Mouse (Mus musculus): ENCODE results near the gene Lcn2. TPM values are rescaled to one million over a fixed set of nuclear protein-coding genes. Genes with fewer than 3 reads are reported as not detected.

Gene Lcn2
- polyA plus RNA-seq, 1 experiment from 2014 or later, result 1.3 TPM

DNA sequence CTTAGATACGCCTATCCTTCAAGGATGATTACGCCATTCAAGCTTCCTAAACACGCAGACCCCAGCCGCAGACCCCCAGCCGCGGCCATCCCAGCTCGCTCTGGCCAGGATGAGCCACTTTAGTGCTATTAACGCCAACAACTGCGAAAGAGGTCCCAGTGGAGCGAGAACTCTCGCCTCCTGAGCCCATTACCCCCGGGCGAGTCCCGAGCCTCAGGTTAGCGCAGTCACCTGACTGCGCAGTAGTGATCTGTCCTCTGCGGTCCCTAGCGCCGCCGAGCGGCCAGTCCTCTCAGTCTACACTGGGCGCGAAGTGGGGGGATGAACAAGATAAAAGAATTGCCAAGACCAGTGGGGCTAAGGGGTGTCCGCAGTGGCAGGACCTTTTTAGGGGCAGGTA is 26.6 kb downstream of the Lcn2 start:
- 0 out of 2 replicates have a peak, but pooled peaks cover 8% of the 10 kb centered on the region for H3K27me3 ChIP-seq (ENCODE audit: control insufficient read depth, insufficient read depth, low read length)
- peaks cover 18% of the 10 kb centered on the region for H3K36me3 ChIP-seq (replicated peaks; ENCODE audit: control insufficient read depth, insufficient read depth)
- no peak overlapping the region for H3K27ac ChIP-seq
- peak overlapping the region; percentile 34; the same call in 1 of the 2 replicates for H3K9ac ChIP-seq
- 2% methylated on average over 24 of the region's 24 CpGs for WGBS
- ATAC-seq (ENCODE audit: low FRiP score) (no peak), DNase-seq (ENCODE audit: low spot score) (no peak)
- H3K4me3 ChIP-seq (replicated peaks; ENCODE audit: low read length), result peak overlapping the region; percentile 21
- peak overlapping the region; percentile 56 for H3K4me2 ChIP-seq (replicated peaks)
- no peaks in the 10 kb centered on the region for H3K9me3 ChIP-seq (ENCODE audit: control insufficient read depth, low read length)
- H3K4me1 ChIP-seq (replicated peaks; ENCODE audit: control insufficient read depth, insufficient read depth, low read length), result peaks cover 17% of the 10 kb centered on the region

DNA sequence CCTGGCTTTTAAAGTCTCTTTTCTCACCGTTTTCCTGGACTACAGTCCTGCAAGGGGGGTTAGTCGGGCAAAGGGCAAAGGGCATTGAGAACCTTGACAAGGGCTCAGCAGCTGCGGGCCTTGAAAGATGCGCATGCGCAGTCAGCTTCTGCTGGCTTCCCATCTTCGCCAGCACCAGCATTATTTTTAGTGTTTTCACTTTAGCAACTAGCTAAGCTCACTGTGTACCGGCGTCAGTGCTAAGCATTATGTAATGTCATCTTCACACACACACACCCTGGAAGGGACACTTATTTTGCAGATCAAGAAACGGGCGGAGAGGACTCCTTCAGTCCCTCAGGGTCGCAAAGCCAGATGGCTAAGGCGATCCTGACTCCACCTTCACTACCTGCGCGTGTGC is 27.3 kb downstream of the Lcn2 start:
- peak overlapping the region; percentile 34; the same call in 1 of the 2 replicates for H3K9ac ChIP-seq
- WGBS, result 7% methylated on average over 14 of the region's 14 CpGs

GRCm38 (mm10) chr2:32358381-32358780 is 29.7 kb downstream of the Lcn2 start:
- no peak overlapping the region for H3K4me2 ChIP-seq (replicated peaks)
- 65% methylated on average over 10 of the region's 10 CpGs for WGBS
- H3K9ac ChIP-seq, result no peak overlapping the region
- no peak overlapping the region for H3K27ac ChIP-seq
- 0 out of 2 replicates have a peak, but pooled peaks cover 8% of the 10 kb centered on the region for H3K27me3 ChIP-seq (ENCODE audit: control insufficient read depth, insufficient read depth, low read length)
- no peak overlapping the region for H3K4me3 ChIP-seq (replicated peaks; ENCODE audit: low read length)
- no peaks in the 10 kb centered on the region for H3K9me3 ChIP-seq (ENCODE audit: control insufficient read depth, low read length)
- no peaks in the 10 kb centered on the region for H3K36me3 ChIP-seq (replicated peaks; ENCODE audit: control insufficient read depth, insufficient read depth)
- DNase-seq (ENCODE audit: low spot score) (no peak), ATAC-seq (ENCODE audit: low FRiP score) (no peak)
- H3K4me1 ChIP-seq (replicated peaks; ENCODE audit: control insufficient read depth, insufficient read depth, low read length), result peaks cover 10% of the 10 kb centered on the region

More for the DNA sequence above, 27.3 kb downstream of the Lcn2 start:
- Histone ChIP-seq H3K27ac (no peak overlapping the region), H3K4me2 (replicated peaks) (peak overlapping the region; percentile 56), H3K36me3 (replicated peaks; ENCODE audit: control insufficient read depth, insufficient read depth) (peaks cover 13% of the 10 kb centered on the region), H3K4me3 (replicated peaks; ENCODE audit: low read length) (peak overlapping the region; percentile 21), H3K9me3 (ENCODE audit: control insufficient read depth, low read length) (no peaks in the 10 kb centered on the region), H3K27me3 (ENCODE audit: control insufficient read depth, insufficient read depth, low read length) (0 out of 2 replicates have a peak, but pooled peaks cover 8% of the 10 kb centered on the region), H3K4me1 (replicated peaks; ENCODE audit: control insufficient read depth, insufficient read depth, low read length) (peaks cover 17% of the 10 kb centered on the region)
- DNase-seq (ENCODE audit: low spot score) (peak; percentile 71), ATAC-seq (ENCODE audit: low FRiP score) (no peak)

DNA sequence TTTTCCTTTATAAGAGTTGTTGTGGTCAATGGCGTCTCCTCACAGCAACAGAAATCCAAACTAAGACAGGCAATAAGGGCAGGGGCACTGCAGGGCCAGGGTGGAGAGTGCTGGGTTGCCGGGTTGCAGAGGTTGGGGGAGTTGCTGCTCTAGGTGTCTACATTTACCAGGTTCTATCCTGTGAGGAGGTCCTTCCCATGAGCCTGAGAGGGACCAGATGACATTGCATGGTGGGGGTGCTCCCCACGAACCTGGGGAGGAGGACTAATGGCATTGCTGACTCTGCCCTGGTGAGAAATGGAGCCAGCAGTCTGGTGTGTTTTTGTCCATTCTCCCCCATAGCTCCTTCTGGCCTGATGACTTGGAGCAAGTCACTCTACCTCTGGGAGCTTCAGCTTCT is 30.3 kb downstream of the Lcn2 start:
- WGBS, result 75% methylated on average over 3 of the region's 3 CpGs
- no peak for ATAC-seq (ENCODE audit: low FRiP score)

DNA sequence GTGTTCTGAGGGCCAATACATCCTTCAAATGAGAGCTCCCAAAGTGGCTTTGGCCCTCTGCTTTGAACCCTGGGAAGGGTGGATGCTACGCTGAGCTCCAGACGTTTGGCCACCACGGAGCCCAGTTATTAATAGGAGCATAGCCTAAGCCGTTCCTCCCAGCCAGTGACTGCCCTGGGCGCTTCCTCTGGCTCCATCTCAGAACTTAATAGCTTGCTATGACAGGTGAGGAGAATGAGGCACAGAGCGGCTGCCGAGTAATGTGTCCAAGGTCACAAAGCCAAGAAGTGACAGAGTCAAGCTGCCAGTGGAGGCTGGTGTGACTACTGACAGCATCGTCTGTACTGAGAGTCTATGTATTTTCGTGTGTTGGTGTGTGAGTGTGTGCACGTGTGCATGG is 31.8 kb downstream of the Lcn2 start:
- Histone ChIP-seq H3K36me3 (replicated peaks; ENCODE audit: control insufficient read depth, insufficient read depth) (no peaks in the 10 kb centered on the region), H3K27ac (no peak overlapping the region), H3K4me2 (replicated peaks) (no peak overlapping the region), H3K9me3 (ENCODE audit: control insufficient read depth, low read length) (no peaks in the 10 kb centered on the region), H3K4me3 (replicated peaks; ENCODE audit: low read length) (no peak overlapping the region), H3K27me3 (ENCODE audit: control insufficient read depth, insufficient read depth, low read length) (0 out of 2 replicates have a peak, but pooled peaks cover under 1% of the 10 kb centered on the region), H3K4me1 (replicated peaks; ENCODE audit: control insufficient read depth, insufficient read depth, low read length) (peaks cover 18% of the 10 kb centered on the region), H3K9ac (no peak overlapping the region)
- WGBS, result 86% methylated on average over 10 of the region's 10 CpGs
- no peak for ATAC-seq (ENCODE audit: low FRiP score)
- no peak for DNase-seq (ENCODE audit: low spot score)

More for the DNA sequence above, 30.3 kb downstream of the Lcn2 start:
- Histone ChIP-seq H3K4me3 (replicated peaks; ENCODE audit: low read length) (no peak overlapping the region), H3K36me3 (replicated peaks; ENCODE audit: control insufficient read depth, insufficient read depth) (no peaks in the 10 kb centered on the region), H3K27ac (no peak overlapping the region), H3K27me3 (ENCODE audit: control insufficient read depth, insufficient read depth, low read length) (0 out of 2 replicates have a peak, but pooled peaks cover 8% of the 10 kb centered on the region), H3K9me3 (ENCODE audit: control insufficient read depth, low read length) (no peaks in the 10 kb centered on the region), H3K9ac (no peak overlapping the region), H3K4me1 (replicated peaks; ENCODE audit: control insufficient read depth, insufficient read depth, low read length) (peaks cover 11% of the 10 kb centered on the region), H3K4me2 (replicated peaks) (no peak overlapping the region)
- DNase-seq (ENCODE audit: low spot score), result no peak

DNA sequence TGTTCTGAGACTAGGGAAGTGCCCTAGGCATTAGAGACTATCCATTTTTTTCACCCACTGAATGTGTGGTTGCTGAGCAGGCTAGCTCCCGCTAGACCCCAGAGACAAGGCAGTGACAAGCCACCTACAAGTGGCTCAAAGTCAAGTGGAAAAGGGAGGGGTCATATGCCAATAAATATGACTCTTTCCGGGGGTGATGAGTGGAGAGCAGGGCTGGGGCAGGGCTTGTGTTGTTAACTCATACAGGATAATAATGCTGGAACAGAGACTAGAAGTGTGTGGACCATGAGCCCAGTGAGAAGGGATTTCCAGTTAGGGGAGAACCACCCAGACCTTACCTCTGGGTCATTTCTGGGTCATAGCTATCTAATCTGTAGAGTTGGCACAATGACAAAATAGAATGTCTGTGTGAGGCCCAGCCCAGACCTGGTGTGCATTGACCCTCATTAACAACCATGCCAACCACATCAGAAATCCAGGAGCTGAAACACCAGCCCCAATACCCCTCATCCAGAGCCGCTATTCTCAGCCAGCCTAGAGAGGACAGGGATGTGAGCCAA is 33.6 kb downstream of the Lcn2 start:
- H3K4me1 ChIP-seq (replicated peaks; ENCODE audit: control insufficient read depth, insufficient read depth, low read length), result peaks cover 24% of the 10 kb centered on the region
- H3K4me3 ChIP-seq (replicated peaks; ENCODE audit: low read length), result no peak overlapping the region
- ATAC-seq (ENCODE audit: low FRiP score) (no peak), DNase-seq (ENCODE audit: low spot score) (no peak)
- H3K36me3 ChIP-seq (replicated peaks; ENCODE audit: control insufficient read depth, insufficient read depth), result 0 out of 2 replicates have a peak, but pooled peaks cover under 1% of the 10 kb centered on the region
- no peak overlapping the region for H3K4me2 ChIP-seq (replicated peaks)
- H3K27ac ChIP-seq, result no peak overlapping the region
- no peaks in the 10 kb centered on the region for H3K27me3 ChIP-seq (ENCODE audit: control insufficient read depth, insufficient read depth, low read length)
- no peak overlapping the region for H3K9ac ChIP-seq
- 87% methylated on average over 3 of the region's 3 CpGs for WGBS
- H3K9me3 ChIP-seq (ENCODE audit: control insufficient read depth, low read length), result no peaks in the 10 kb centered on the region

GRCm38 (mm10) chr2:32353836-32354235 is 34.2 kb downstream of the Lcn2 start:
- ATAC-seq (ENCODE audit: low FRiP score) (no peak), DNase-seq (ENCODE audit: low spot score) (no peak)
- Histone ChIP-seq H3K27ac (no peak overlapping the region), H3K4me3 (replicated peaks; ENCODE audit: low read length) (peak overlapping the region; percentile 89; the same call in 1 of the 2 replicates), H3K4me1 (replicated peaks; ENCODE audit: control insufficient read depth, insufficient read depth, low read length) (peaks cover 24% of the 10 kb centered on the region), H3K36me3 (replicated peaks; ENCODE audit: control insufficient read depth, insufficient read depth) (peaks cover 6% of the 10 kb centered on the region; the same call in 1 of the 2 replicates), H3K4me2 (replicated peaks) (peak overlapping the region; percentile 76; the same call in 1 of the 2 replicates), H3K9me3 (ENCODE audit: control insufficient read depth, low read length) (no peaks in the 10 kb centered on the region), H3K9ac (no peak overlapping the region), H3K27me3 (ENCODE audit: control insufficient read depth, insufficient read depth, low read length) (no peaks in the 10 kb centered on the region)
- 74% methylated on average over 6 of the region's 6 CpGs for WGBS

DNA sequence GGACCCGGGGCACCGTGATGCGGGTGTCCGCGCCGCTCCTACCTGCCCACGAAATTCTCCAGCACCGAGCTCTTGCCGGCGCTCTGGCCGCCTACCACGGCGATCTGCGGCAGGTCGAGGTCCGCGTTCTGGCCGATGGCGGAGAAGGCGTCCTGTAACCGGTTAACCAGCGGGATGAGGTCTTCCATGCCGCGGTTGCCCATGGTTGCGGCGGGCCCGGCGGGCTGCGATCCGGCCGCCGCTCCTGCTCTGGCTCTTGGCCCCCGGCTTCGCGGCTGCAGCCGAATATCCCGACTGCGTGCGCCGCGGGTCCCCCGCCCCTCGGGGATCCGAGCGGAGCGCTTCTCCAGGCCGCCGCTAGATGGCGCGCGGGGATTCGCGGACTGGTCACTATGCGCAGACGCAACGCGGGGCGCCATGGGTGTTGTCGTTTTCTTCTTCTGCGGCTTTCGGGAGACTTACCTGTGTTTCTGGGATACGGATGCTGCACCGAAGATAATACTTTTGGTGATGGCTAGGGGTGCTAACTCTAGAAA is 35.0 kb downstream of the Lcn2 start, which contains the start of gene Dnm1:
Dnm1 (minus strand) TSS at position 332 of the 536 bp plus-strand sequence.
- Histone ChIP-seq H3K4me1 (replicated peaks; ENCODE audit: control insufficient read depth, insufficient read depth, low read length) (peaks cover 24% of the 10 kb centered on the region), H3K27ac (peak within 1 kb of the TSS; percentile 97), H3K9ac (peak within 1 kb of the TSS; percentile 96), H3K4me3 (replicated peaks; ENCODE audit: low read length) (peak within 1 kb of the TSS; percentile 89), H3K36me3 (replicated peaks; ENCODE audit: control insufficient read depth, insufficient read depth) (peaks cover 14% of the 10 kb centered on the region), H3K27me3 (ENCODE audit: control insufficient read depth, insufficient read depth, low read length) (no peaks in the 10 kb centered on the region), H3K4me2 (replicated peaks) (peak within 1 kb of the TSS; percentile 76), H3K9me3 (ENCODE audit: control insufficient read depth, low read length) (no peaks in the 10 kb centered on the region)
- peak; percentile 96 for DNase-seq (ENCODE audit: low spot score)
- peak; percentile 71 for ATAC-seq (ENCODE audit: low FRiP score)
- under 1% methylated on average over 62 of the region's 63 CpGs for WGBS

DNA sequence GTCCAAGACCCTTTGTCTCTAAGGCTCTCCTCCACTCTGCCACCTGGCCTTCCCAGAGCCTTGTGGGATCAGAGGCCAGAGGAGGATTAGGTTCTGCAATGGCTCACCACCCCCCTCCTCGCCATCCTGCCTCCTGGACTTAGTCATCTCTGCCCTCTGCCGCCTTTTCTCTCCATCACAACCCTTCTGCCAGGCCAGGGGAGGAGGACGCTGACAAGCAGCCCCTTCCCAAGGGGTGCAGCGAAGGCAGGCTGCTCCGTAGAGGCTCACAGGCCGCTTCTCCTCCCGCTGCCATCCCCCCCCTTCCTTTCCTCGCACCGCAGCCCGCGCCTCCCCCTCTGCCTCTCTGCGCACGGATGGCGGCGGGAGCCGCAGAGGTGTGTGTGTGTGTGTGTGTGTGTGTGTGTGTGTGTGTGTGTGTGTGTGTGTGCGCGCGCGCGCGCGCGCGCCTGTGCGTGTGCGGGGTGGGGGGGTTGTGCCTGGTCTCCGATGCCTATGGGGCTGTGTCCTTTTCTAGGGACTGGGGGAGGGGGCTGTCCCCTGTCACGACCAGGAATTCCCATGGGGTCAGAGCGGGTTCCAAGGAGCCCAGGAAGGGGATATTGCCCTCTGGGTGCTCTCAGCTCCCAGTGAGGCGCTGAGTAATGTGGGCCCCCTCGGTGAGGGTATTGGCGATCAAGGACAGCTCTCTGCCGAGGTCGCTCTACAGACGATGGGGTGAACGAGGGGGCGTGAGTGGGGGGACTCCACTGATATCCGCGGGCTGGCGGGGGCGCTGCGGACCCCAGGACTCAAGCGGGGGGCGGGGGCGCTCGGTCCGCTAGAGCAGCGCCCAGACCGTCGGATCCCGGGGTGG is 35.7 kb downstream of the Lcn2 start, which contains the start of gene Ciz1:
Ciz1 (plus strand) TSS at position 177 of the 856 bp plus-strand sequence.
- peak; percentile 70 for ATAC-seq (ENCODE audit: low FRiP score)
- Histone ChIP-seq H3K4me2 (replicated peaks) (peak within 1 kb of the TSS; percentile 76), H3K9me3 (ENCODE audit: control insufficient read depth, low read length) (no peaks in the 10 kb centered on the region), H3K27ac (peak within 1 kb of the TSS; percentile 97), H3K27me3 (ENCODE audit: control insufficient read depth, insufficient read depth, low read length) (no peaks in the 10 kb centered on the region), H3K4me3 (replicated peaks; ENCODE audit: low read length) (peak within 1 kb of the TSS; percentile 89), H3K4me1 (replicated peaks; ENCODE audit: control insufficient read depth, insufficient read depth, low read length) (peaks cover 24% of the 10 kb centered on the region), H3K36me3 (replicated peaks; ENCODE audit: control insufficient read depth, insufficient read depth) (peaks cover 19% of the 10 kb centered on the region), H3K9ac (peak within 1 kb of the TSS; percentile 96)
- under 1% methylated on average over 47 of the region's 52 CpGs for WGBS
- DNase-seq (ENCODE audit: low spot score), result peak; percentile 65
